Mouse (Mus musculus) stomach, embryonic 15.5 days (tissue): Measurements from ENCODE around the gene Fkbp5. TPM values are rescaled to one million over a fixed set of nuclear protein-coding genes. Genes with fewer than 3 reads are reported as not detected.
"Not testable (repeated sequence)": the region's sequence is repeated elsewhere in the genome, so short reads cannot be mapped to it uniquely, and the experiment has no call there.

Experiments
- ATAC-seq: fragments of 200-750 bp; cut with Nextera tagmentation; 2 replicates; pipeline ENCODE4 v1.8.0; 2017; ENCODE audit warnings: low read depth, moderate number of reproducible peaks, moderate TSS enrichment; ENCODE audit not compliant: insufficient read depth, low FRiP score
- H3K27ac ChIP-seq: fragments of 300-500 bp; sonication (generic); 2 replicates; pipeline ENCODE4 v1.5.1; 2015; ENCODE audit warnings: mild to moderate bottlenecking, inconsistent platforms
- H3K27me3 ChIP-seq: fragments of 300-500 bp; sonication (generic); replicated peaks from 2 replicates; pipeline ENCODE4 v1.6.1; 2015; ENCODE audit warnings: inconsistent platforms
- H3K36me3 ChIP-seq: fragments of 300-500 bp; sonication (generic); 2 replicates; pipeline ENCODE4 v1.6.1; 2015; ENCODE audit warnings: inconsistent platforms
- H3K4me1 ChIP-seq: fragments of 300-500 bp; sonication (generic); 2 replicates; pipeline ENCODE4 v1.6.1; 2015; ENCODE audit warnings: inconsistent platforms
- H3K4me2 ChIP-seq: fragments of 300-500 bp; sonication (generic); 2 replicates; pipeline ENCODE4 v1.6.1; 2015; ENCODE audit warnings: mild to moderate bottlenecking, inconsistent platforms
- H3K4me3 ChIP-seq: fragments of 300-500 bp; sonication (generic); replicated peaks from 2 replicates; pipeline ENCODE4 v1.5.1; 2015; ENCODE audit warnings: inconsistent platforms
- H3K9ac ChIP-seq: fragments of 300-500 bp; sonication (generic); 2 replicates; pipeline ENCODE4 v1.6.1; 2015; ENCODE audit warnings: inconsistent platforms
- H3K9me3 ChIP-seq: fragments of 300-500 bp; sonication (generic); 2 replicates; pipeline ENCODE4 v1.6.1; 2016; ENCODE audit warnings: inconsistent platforms
- WGBS: fragments of 180-500 bp; shearing (Covaris S2); methylation state at CpG from one replicate; pipeline ENCODE4 v1.1.7; 2015; 5-methylcytosine and 5-hydroxymethylcytosine counted together
- polyA plus RNA-seq: library from polyadenylated mRNA; unstranded; fragments of >200 nt; fragmentation: Nextera tagmentation; extraction: Ambion mirVana; gene quantifications from 2 replicates; pipeline ENCODE4 v1.2.1, GENCODE M21; 2015

The Fkbp5 gene
- 24.1 and 24.6 TPM in 2 replicates for polyA plus RNA-seq

- Histone ChIP-seq H3K4me2 (peak within 1 kb of the TSS; percentile 86), H3K4me1 (peaks cover 35% of the 10 kb centered on the region), H3K4me3 (peak within 1 kb of the TSS; percentile 39), H3K9ac (peak within 1 kb of the TSS; percentile 29; the same call in 1 of the 2 replicates), H3K36me3 (no peaks in the 10 kb centered on the region), H3K27me3 (no peaks in the 10 kb centered on the region), H3K27ac (peak within 1 kb of the TSS; percentile 91), H3K9me3 (no peaks in the 10 kb centered on the region)
- WGBS: 3% methylated on average over 16 of the region's 16 CpGs
- ATAC-seq: peak; percentile 46
These were observed at the start of gene Fkbp5 for GRCm38 (mm10) chr17:28517441-28517955. Fkbp5 (minus strand) TSS chr17:28517527.

- Histone ChIP-seq H3K4me1 (no peaks in the 10 kb centered on the region), H3K27me3 (no peaks in the 10 kb centered on the region), H3K27ac (no peak overlapping the region), H3K9ac (no peak overlapping the region), H3K4me3 (no peak overlapping the region), H3K36me3 (no peaks in the 10 kb centered on the region), H3K9me3 (no peaks in the 10 kb centered on the region), H3K4me2 (no peak overlapping the region)
- no peak for ATAC-seq
These were observed 47.9 kb upstream of the Fkbp5 start for GRCm38 (mm10) chr17:28565181-28565580.

GRCm38 (mm10) chr17:28561613-28562012 is 44.3 kb upstream of the Fkbp5 start:
- peaks cover 7% of the 10 kb centered on the region; the same call in 1 of the 2 replicates for H3K4me1 ChIP-seq
- no peaks in the 10 kb centered on the region for H3K27me3 ChIP-seq
- no peak overlapping the region for H3K4me3 ChIP-seq
- no peaks in the 10 kb centered on the region for H3K36me3 ChIP-seq
- WGBS: 46% methylated on average over 7 of the region's 7 CpGs
- H3K9ac ChIP-seq: no peak overlapping the region
- ATAC-seq: peak; percentile 71; the same call in 1 of the 2 replicates
- H3K9me3 ChIP-seq: no peaks in the 10 kb centered on the region
- H3K27ac ChIP-seq: peak overlapping the region; percentile 82
- H3K4me2 ChIP-seq: no peak overlapping the region

GRCm38 (mm10) chr17:28560598-28560997 is 43.3 kb upstream of the Fkbp5 start, which contains the start of gene Clps:
Clps (minus strand) TSS chr17:28560766.
- no peaks in the 10 kb centered on the region for H3K9me3 ChIP-seq
- H3K4me1 ChIP-seq: peaks cover 8% of the 10 kb centered on the region; the same call in 1 of the 2 replicates
- H3K4me2 ChIP-seq: 0 out of 2 replicates have a peak within 1 kb of the TSS, but pooled peaks have one; percentile 2
- 59% methylated on average over 4 of the region's 4 CpGs for WGBS
- ATAC-seq: peak; percentile 55
- no peak within 1 kb of the TSS for H3K9ac ChIP-seq
- no peaks in the 10 kb centered on the region for H3K36me3 ChIP-seq
- peak within 1 kb of the TSS; percentile 17 for H3K4me3 ChIP-seq
- peak within 1 kb of the TSS; percentile 82 for H3K27ac ChIP-seq
- H3K27me3 ChIP-seq: no peaks in the 10 kb centered on the region

- Histone ChIP-seq H3K9ac (no peak overlapping the region), H3K9me3 (no peaks in the 10 kb centered on the region), H3K36me3 (no peaks in the 10 kb centered on the region), H3K27me3 (no peaks in the 10 kb centered on the region), H3K4me2 (0 out of 2 replicates have a peak overlapping the region, but pooled peaks have one; percentile 2), H3K4me1 (peaks cover 10% of the 10 kb centered on the region; the same call in 1 of the 2 replicates), H3K4me3 (no peak overlapping the region), H3K27ac (no peak overlapping the region)
- WGBS: 73% methylated on average over 6 of the region's 6 CpGs
- ATAC-seq: no peak
These were observed 40.4 kb upstream of the Fkbp5 start for GRCm38 (mm10) chr17:28557772-28558171.

GRCm38 (mm10) chr17:28556635-28557396 is 39.5 kb upstream of the Fkbp5 start:
- Histone ChIP-seq H3K27me3 (no peaks in the 10 kb centered on the region), H3K9me3 (no peaks in the 10 kb centered on the region), H3K4me3 (no peak overlapping the region), H3K36me3 (no peaks in the 10 kb centered on the region), H3K4me1 (peaks cover 11% of the 10 kb centered on the region; the same call in 1 of the 2 replicates), H3K4me2 (no peak overlapping the region), H3K27ac (peak overlapping the region; percentile 49; the same call in 1 of the 2 replicates), H3K9ac (no peak overlapping the region)
- ATAC-seq: peak; percentile 21
- 43% methylated on average over 6 of the region's 6 CpGs for WGBS

GRCm38 (mm10) chr17:28554021-28554420 is 36.7 kb upstream of the Fkbp5 start:
- H3K36me3 ChIP-seq, ATAC-seq, H3K4me3 ChIP-seq, H3K9ac ChIP-seq, H3K27me3 ChIP-seq, H3K9me3 ChIP-seq, H3K27ac ChIP-seq, H3K4me2 ChIP-seq: not testable (repeated sequence)
- 91% methylated on average over 4 of the region's 4 CpGs for WGBS
- H3K4me1 ChIP-seq: peaks cover 11% of the 10 kb centered on the region; the same call in 1 of the 2 replicates

- Histone ChIP-seq H3K4me1 (peaks cover 11% of the 10 kb centered on the region; the same call in 1 of the 2 replicates), H3K9me3 (no peaks in the 10 kb centered on the region), H3K4me2 (no peak overlapping the region), H3K27me3 (no peaks in the 10 kb centered on the region), H3K36me3 (no peaks in the 10 kb centered on the region), H3K4me3 (no peak overlapping the region), H3K9ac (no peak overlapping the region), H3K27ac (no peak overlapping the region)
- WGBS: 8% methylated on average over 14 of the region's 14 CpGs
- ATAC-seq: no peak
These were observed 35.9 kb upstream of the Fkbp5 start for GRCm38 (mm10) chr17:28553040-28553793.

GRCm38 (mm10) chr17:28549111-28549510 is 31.8 kb upstream of the Fkbp5 start, which contains the start of gene Clpsl2:
Clpsl2 (plus strand) TSS chr17:28549411.
- H3K4me3 ChIP-seq: no peak within 1 kb of the TSS
- no peak for ATAC-seq
- no peaks in the 10 kb centered on the region for H3K36me3 ChIP-seq
- WGBS: 76% methylated on average over 14 of the region's 14 CpGs
- 0 out of 2 replicates have a peak, but pooled peaks cover 4% of the 10 kb centered on the region for H3K4me1 ChIP-seq
- no peaks in the 10 kb centered on the region for H3K9me3 ChIP-seq
- no peak within 1 kb of the TSS for H3K27ac ChIP-seq
- no peak within 1 kb of the TSS for H3K9ac ChIP-seq
- no peak within 1 kb of the TSS for H3K4me2 ChIP-seq
- H3K27me3 ChIP-seq: no peaks in the 10 kb centered on the region

GRCm38 (mm10) chr17:28548550-28548949 is 31.2 kb upstream of the Fkbp5 start:
- Histone ChIP-seq H3K9ac (no peak overlapping the region), H3K4me2 (no peak overlapping the region), H3K9me3 (no peaks in the 10 kb centered on the region), H3K36me3 (no peaks in the 10 kb centered on the region), H3K4me3 (no peak overlapping the region), H3K27me3 (no peaks in the 10 kb centered on the region), H3K27ac (no peak overlapping the region), H3K4me1 (0 out of 2 replicates have a peak, but pooled peaks cover 4% of the 10 kb centered on the region)
- WGBS: 58% methylated on average over 11 of the region's 11 CpGs
- no peak for ATAC-seq

- no peaks in the 10 kb centered on the region for H3K9me3 ChIP-seq
- H3K36me3 ChIP-seq: no peaks in the 10 kb centered on the region
- H3K27ac ChIP-seq: no peak overlapping the region
- ATAC-seq: no peak
- H3K4me1 ChIP-seq: no peaks in the 10 kb centered on the region
- H3K9ac ChIP-seq: no peak overlapping the region
- H3K4me3 ChIP-seq: no peak overlapping the region
- H3K27me3 ChIP-seq: no peaks in the 10 kb centered on the region
- H3K4me2 ChIP-seq: no peak overlapping the region
- WGBS: 94% methylated on average over 1 of the region's 1 CpGs
These were observed 29.6 kb upstream of the Fkbp5 start for GRCm38 (mm10) chr17:28546925-28547324.
